Mouse (Mus musculus): ENCODE measurements around the gene Mycbpap.

GRCm38 (mm10) chr11:94566534-94566933, 45.0 kb upstream of the Mycbpap start:
- no peak for TF ChIP-seq CTCF (conservative IDR thresholded peaks at IDR 0.05 in 1 of 2, IDR thresholded peaks at IDR 0.05 in 1 of 2; ENCODE audit: low read depth in 2 of 2, low read length in 2 of 2)
- no peak for TF ChIP-seq ELF1 (IDR thresholded peaks at IDR 0.05; ENCODE audit: low read depth, low read length)

Data from CH12.LX (cell line).